Mouse (Mus musculus) CH12.LX (cell line): ENCODE measurements around the gene Vps45. TPM values are rescaled to one million over a fixed set of nuclear protein-coding genes. Genes with fewer than 3 reads are reported as not detected.
A peak's percentile ranks its signal among the peaks of the same experiment; 100 is the strongest.

Source experiments
- DNase-seq: peaks from one replicate; pipeline ENCODE4 v3.0.0-alpha.2; 2013; ENCODE audit errors: extremely low read depth
- H3K27ac ChIP-seq: 2 replicates; pipeline ENCODE4 v1.5.1; 2012; ENCODE audit warnings: low read depth, mild to moderate bottlenecking, control low read depth, moderate library complexity; ENCODE audit not compliant: insufficient read depth
- H3K27me3 ChIP-seq: replicated peaks from 2 replicates; pipeline ENCODE3; 2012; ENCODE audit warnings: inconsistent platforms
- H3K36me3 ChIP-seq, 2 experiments: replicated peaks in 1 of 2; 2 replicates each; pipeline versions ENCODE3 to v1.6.1; 2012; ENCODE audit warnings: inconsistent platforms in 1 of 2, low read length in 1 of 2, mild to moderate bottlenecking in 1 of 2, mixed read lengths in 1 of 2, moderate library complexity in 1 of 2; ENCODE audit not compliant: control insufficient read depth in 1 of 2, insufficient read depth in 1 of 2
- H3K4me1 ChIP-seq, 2 experiments: 2 replicates each; pipeline ENCODE4 v1.6.1; 2012; ENCODE audit warnings: inconsistent platforms in 1 of 2, moderate library complexity in 1 of 2; ENCODE audit not compliant: insufficient read depth in 2 of 2, control insufficient read depth in 1 of 2
- H3K4me2 ChIP-seq: 2 replicates; pipeline ENCODE4 v1.6.1; 2012; ENCODE audit warnings: low read depth, mild to moderate bottlenecking, control low read depth; ENCODE audit not compliant: poor library complexity, insufficient read depth, severe bottlenecking
- H3K4me3 ChIP-seq, 3 experiments: fragments of 150-350 bp in 1 of 3; sonication (generic) in 1 of 3; replicated peaks in 1 of 3; 2 replicates each; pipeline versions ENCODE3 to v1.5.1; 2011 to 2012; ENCODE audit warnings: low read depth in 2 of 3, low read length in 2 of 3, mild to moderate bottlenecking in 2 of 3, moderate library complexity in 2 of 3, control low read depth in 1 of 3, improper control_type of control experiment in 1 of 3, inconsistent platforms in 1 of 3, mixed read lengths in 1 of 3; ENCODE audit not compliant: poor library complexity in 1 of 3
- H3K79me2 ChIP-seq: replicated peaks from 2 replicates; pipeline ENCODE4 v1.6.1; 2012; ENCODE audit warnings: mild to moderate bottlenecking, moderate library complexity; ENCODE audit not compliant: control insufficient read depth, poor library complexity, insufficient read depth, severe bottlenecking; ENCODE audit errors: extremely low read depth
- H3K9ac ChIP-seq: 2 replicates; pipeline ENCODE4 v1.6.1; 2012; ENCODE audit warnings: low read depth, mild to moderate bottlenecking, control low read depth, moderate library complexity; ENCODE audit not compliant: insufficient read depth
- H3K9me3 ChIP-seq: replicated peaks from 2 replicates; pipeline ENCODE3; 2012; ENCODE audit warnings: low read length, inconsistent platforms, mixed read lengths
- BHLHE40 ChIP-seq: IDR thresholded peaks from 2 replicates; pipeline ENCODE4 v1.6.1; 2011; ENCODE audit warnings: mild to moderate bottlenecking, low read depth, low read length, improper control_type of control experiment
- CHD1 ChIP-seq: IDR thresholded peaks from 2 replicates; pipeline ENCODE4 v1.6.1; 2012; ENCODE audit warnings: low read depth, low read length, improper control_type of control experiment, inconsistent platforms
- CHD2 ChIP-seq: IDR thresholded peaks from 2 replicates; pipeline ENCODE4 v1.6.1; 2011; ENCODE audit warnings: low read length, improper control_type of control experiment
- CTCF ChIP-seq, 2 experiments: IDR thresholded peaks in 1 of 2; conservative IDR thresholded peaks in 1 of 2; 2 replicates each; pipeline ENCODE4 v1.5.1; 2011 to 2012; ENCODE audit warnings: low read depth in 2 of 2, low read length in 2 of 2, improper control_type of control experiment in 1 of 2, inconsistent platforms in 1 of 2, mild to moderate bottlenecking in 1 of 2, moderate library complexity in 1 of 2
- E2F4 ChIP-seq: IDR thresholded peaks from 2 replicates; pipeline ENCODE4 v1.6.1; 2011; ENCODE audit warnings: low read depth, low read length, improper control_type of control experiment; ENCODE audit not compliant: insufficient replicate concordance
- ELF1 ChIP-seq: IDR thresholded peaks from 2 replicates; pipeline ENCODE4 v1.6.1; 2014; ENCODE audit warnings: low read depth, mild to moderate bottlenecking, inconsistent platforms, low read length, improper control_type of control experiment
- EP300 ChIP-seq: IDR thresholded peaks from 2 replicates; pipeline ENCODE4 v1.6.1; 2011; ENCODE audit warnings: low read length, improper control_type of control experiment
- ETS1 ChIP-seq: conservative IDR thresholded peaks from 2 replicates; pipeline ENCODE4 v1.6.1; 2012; ENCODE audit warnings: low read depth, mild to moderate bottlenecking, inconsistent platforms, low read length, improper control_type of control experiment, moderate library complexity
- GABPA ChIP-seq: IDR thresholded peaks from 2 replicates; pipeline ENCODE4 v1.6.1; 2012; ENCODE audit warnings: low read depth, low read length, improper control_type of control experiment, inconsistent platforms; ENCODE audit not compliant: insufficient replicate concordance
- HCFC1 ChIP-seq: IDR thresholded peaks from 2 replicates; pipeline ENCODE4 v1.6.1; 2012; ENCODE audit warnings: low read depth, mild to moderate bottlenecking, inconsistent platforms, low read length, improper control_type of control experiment
- IRF4 ChIP-seq: IDR thresholded peaks from 2 replicates; pipeline ENCODE4 v1.6.1; 2014; ENCODE audit warnings: low read depth, mild to moderate bottlenecking, inconsistent platforms, low read length, improper control_type of control experiment
- JUN ChIP-seq: IDR thresholded peaks from 2 replicates; pipeline ENCODE4 v1.6.1; 2011; ENCODE audit warnings: low read depth, mild to moderate bottlenecking, low read length, improper control_type of control experiment, moderate library complexity; ENCODE audit not compliant: insufficient read depth
- JUND ChIP-seq: conservative IDR thresholded peaks from 2 replicates; pipeline ENCODE4 v1.6.1; 2011; ENCODE audit warnings: low read depth, low read length, improper control_type of control experiment
- KAT2A ChIP-seq: IDR thresholded peaks from 2 replicates; pipeline ENCODE4 v1.6.1; 2012; ENCODE audit warnings: low read length, improper control_type of control experiment, inconsistent platforms; ENCODE audit not compliant: insufficient replicate concordance
- MAFK ChIP-seq: IDR thresholded peaks from 2 replicates; pipeline ENCODE4 v1.6.1; 2011; ENCODE audit warnings: low read length, improper control_type of control experiment; ENCODE audit not compliant: insufficient replicate concordance
- MAX ChIP-seq: IDR thresholded peaks from 2 replicates; pipeline ENCODE4 v1.6.1; 2011; ENCODE audit warnings: low read length, improper control_type of control experiment
- MAZ ChIP-seq: IDR thresholded peaks from 2 replicates; pipeline ENCODE4 v1.6.1; 2012; ENCODE audit warnings: low read depth, mild to moderate bottlenecking, inconsistent platforms, low read length, improper control_type of control experiment, moderate library complexity
- MEF2A ChIP-seq: IDR thresholded peaks from 2 replicates; pipeline ENCODE4 v1.6.1; 2014; ENCODE audit warnings: low read depth, mild to moderate bottlenecking, inconsistent platforms, low read length, improper control_type of control experiment, borderline replicate concordance
- MXI1 ChIP-seq: IDR thresholded peaks from 2 replicates; pipeline ENCODE4 v1.6.1; 2011; ENCODE audit warnings: mild to moderate bottlenecking, low read depth, low read length, improper control_type of control experiment
- MYC ChIP-seq: IDR thresholded peaks from 2 replicates; pipeline ENCODE4 v1.6.1; 2011; ENCODE audit warnings: low read depth, mild to moderate bottlenecking, improper control_type of control experiment, low read length
- NELFE ChIP-seq: IDR thresholded peaks from 2 replicates; pipeline ENCODE4 v1.6.1; 2011; ENCODE audit warnings: low read depth, low read length, improper control_type of control experiment
- NRF1 ChIP-seq: IDR thresholded peaks from 2 replicates; pipeline ENCODE4 v1.6.1; 2014; ENCODE audit warnings: low read depth, mild to moderate bottlenecking, inconsistent platforms, low read length, improper control_type of control experiment, moderate library complexity
- PAX5 ChIP-seq: IDR thresholded peaks from 2 replicates; pipeline ENCODE4 v1.6.1; 2012; ENCODE audit warnings: low read length, inconsistent platforms, mixed read lengths
- POLR2A ChIP-seq: IDR thresholded peaks from 2 replicates; pipeline ENCODE4 v1.6.1; 2011; ENCODE audit warnings: low read depth, mild to moderate bottlenecking, improper control_type of control experiment, low read length
- POLR2AphosphoS2 ChIP-seq: IDR thresholded peaks from 2 replicates; pipeline ENCODE4 v1.6.1; 2011; ENCODE audit warnings: low read depth, low read length, improper control_type of control experiment
- RAD21 ChIP-seq: IDR thresholded peaks from 2 replicates; pipeline ENCODE4 v1.6.1; 2011; ENCODE audit warnings: low read depth, mild to moderate bottlenecking, low read length, improper control_type of control experiment, moderate library complexity
- RCOR1 ChIP-seq: conservative IDR thresholded peaks from 2 replicates; pipeline ENCODE4 v1.6.1; 2012; ENCODE audit warnings: low read depth, mild to moderate bottlenecking, inconsistent platforms, low read length, improper control_type of control experiment
- SIN3A ChIP-seq: IDR thresholded peaks from 2 replicates; pipeline ENCODE4 v1.6.1; 2012; ENCODE audit warnings: low read length, improper control_type of control experiment, inconsistent platforms
- SMC3 ChIP-seq: IDR thresholded peaks from 2 replicates; pipeline ENCODE4 v1.6.1; 2011; ENCODE audit warnings: low read depth, low read length, improper control_type of control experiment
- TBP ChIP-seq: conservative IDR thresholded peaks from 2 replicates; pipeline ENCODE4 v1.6.1; 2011; ENCODE audit warnings: low read depth, low read length, improper control_type of control experiment
- TCF12 ChIP-seq: IDR thresholded peaks from 2 replicates; pipeline ENCODE4 v1.6.1; 2014; ENCODE audit warnings: low read depth, mild to moderate bottlenecking, inconsistent platforms, low read length, improper control_type of control experiment
- UBTF ChIP-seq: IDR thresholded peaks from 2 replicates; pipeline ENCODE4 v1.6.1; 2012; ENCODE audit warnings: low read depth, mild to moderate bottlenecking, inconsistent platforms, low read length, improper control_type of control experiment, moderate library complexity
- USF1 ChIP-seq: IDR thresholded peaks from 2 replicates; pipeline ENCODE4 v1.6.1; 2014; ENCODE audit warnings: low read depth, mild to moderate bottlenecking, inconsistent platforms, low read length, improper control_type of control experiment
- USF2 ChIP-seq: conservative IDR thresholded peaks from 2 replicates; pipeline ENCODE4 v1.6.1; 2011; ENCODE audit warnings: low read depth, low read length, improper control_type of control experiment
- ZC3H11A ChIP-seq: IDR thresholded peaks from 2 replicates; pipeline ENCODE4 v1.6.1; 2012; ENCODE audit warnings: low read depth, mild to moderate bottlenecking, inconsistent platforms, low read length, improper control_type of control experiment
- ZKSCAN1 ChIP-seq: IDR thresholded peaks from 2 replicates; pipeline ENCODE4 v1.6.1; 2012; ENCODE audit warnings: low read depth, inconsistent platforms, low read length, improper control_type of control experiment, borderline replicate concordance
- ZMIZ1 ChIP-seq: IDR thresholded peaks from 2 replicates; pipeline ENCODE4 v1.6.1; 2012; ENCODE audit warnings: low read depth, mild to moderate bottlenecking, inconsistent platforms, low read length, improper control_type of control experiment
- ZNF384 ChIP-seq: IDR thresholded peaks from 2 replicates; pipeline ENCODE4 v1.6.1; 2012; ENCODE audit warnings: low read depth, low read length, improper control_type of control experiment, inconsistent platforms
- dilution Hi-C: fragments of 300-500 bp; cut with MboI; formaldehyde crosslinking; loops from 2 replicates; pipeline ENCODE4 v1.14.3; 2020; ENCODE audit warnings: low sequenced_read_pairs; ENCODE audit not compliant: extremely low pct_unique_long_range_greater_than_20kb, extremely low pct_ligation_motif_present
- in situ Hi-C: fragments of 300-500 bp; cut with MboI; formaldehyde crosslinking; loops from 3 replicates; pipeline ENCODE4 v1.14.3; 2019; ENCODE audit warnings: low sequenced_read_pairs, low pct_ligation_motif_present, low pct_unique_long_range_greater_than_20kb, mixed read lengths
- polyA plus RNA-seq: library from polyadenylated mRNA; unstranded; fragments of >175 nt; gene quantifications from 2 replicates; pipeline ENCODE4 v1.2.1, GENCODE M21; 2012; ENCODE audit warnings: low read depth; ENCODE audit not compliant: insufficient read length
- total RNA-seq, 2 experiments: library from RNA; depleted of rRNA; stranded (reverse); fragments of 300-350 nt in 1 of 2; fragments of >200 nt in 1 of 2; gene quantifications; 2 replicates each; pipeline ENCODE4 v1.2.3; 2012 to 2014

The Vps45 gene
- total and polyA plus RNA-seq, 3 experiments: 16.2 to 20.8 (median 16.8) TPM

GRCm38 (mm10) chr3:95987386-95988110 is 70.7 kb downstream of the Vps45 start:
- Histone ChIP-seq H3K4me3 (no peak overlapping the region), H3K4me1 (peaks cover 40 to 72% of the 10 kb centered on the region in 2 experiments), H3K36me3 (peaks cover 20 to 31% of the 10 kb centered on the region in 2 experiments), H3K9ac (peak overlapping the region; percentile 57), H3K79me2 (no peaks in the 10 kb centered on the region), H3K27ac (peak overlapping the region; percentile 91), H3K4me2 (peak overlapping the region; percentile 80), H3K27me3 (no peaks in the 10 kb centered on the region), H3K9me3 (peaks cover 8% of the 10 kb centered on the region)
- no peak for TF ChIP-seq ZNF384
- TF ChIP-seq BHLHE40: peak; percentile 48; the same call in 1 of the 2 replicates
- TF ChIP-seq ZMIZ1: peak; percentile 66
- TF ChIP-seq JUND: no peak
- no peak for TF ChIP-seq MAFK
- TF ChIP-seq KAT2A: 0 out of 2 replicates have a peak, but pooled peaks have one; percentile 6
- TF ChIP-seq POLR2A: peak; percentile 46
- TF ChIP-seq CHD1: peak; percentile 91
- 0 out of 2 replicates have a peak, but pooled peaks have one; percentile 8 for TF ChIP-seq MAX
- peak; percentile 85 for TF ChIP-seq EP300
- peak; percentile 57 for TF ChIP-seq SIN3A
- TF ChIP-seq ZC3H11A: no peak
- TF ChIP-seq CHD2: peak; percentile 48; the same call in 1 of the 2 replicates
- 0 out of 2 replicates have a peak, but pooled peaks have one; percentile 30 for TF ChIP-seq ETS1
- TF ChIP-seq RCOR1: no peak
- no peak for TF ChIP-seq HCFC1
- no peak for TF ChIP-seq MXI1
- TF ChIP-seq NELFE: peak; percentile 42; the same call in 1 of the 2 replicates
- no peak for TF ChIP-seq USF1
- TF ChIP-seq IRF4: peak; percentile 78
- no peak for TF ChIP-seq NRF1
- TF ChIP-seq CTCF (conservative IDR thresholded peaks at IDR 0.05 in 1 of 2, IDR thresholded peaks at IDR 0.05 in 1 of 2; ENCODE audit: low read depth in 2 of 2, low read length in 2 of 2): no peak
- TF ChIP-seq TCF12: peak; percentile 56
- TF ChIP-seq TBP: no peak
- no peak for TF ChIP-seq USF2
- TF ChIP-seq POLR2AphosphoS2: 0 out of 2 replicates have a peak, but pooled peaks have one; percentile 54
- no peak for TF ChIP-seq GABPA
- TF ChIP-seq JUN: peak; percentile 27; the same call in 1 of the 2 replicates
- no peak; the same call in 1 of the 2 replicates for TF ChIP-seq RAD21
- 0 out of 2 replicates have a peak, but pooled peaks have one; percentile 42 for TF ChIP-seq MAZ
- peak; percentile 33; the same call in 1 of the 2 replicates for TF ChIP-seq MEF2A
- no peak for TF ChIP-seq MYC
- no peak for TF ChIP-seq ZKSCAN1
- no peak for TF ChIP-seq E2F4
- TF ChIP-seq SMC3: no peak; the same call in 1 of the 2 replicates
- peak; percentile 39; the same call in 1 of the 2 replicates for TF ChIP-seq UBTF
- TF ChIP-seq ELF1: peak; percentile 38; the same call in 1 of the 2 replicates
- no peak for TF ChIP-seq PAX5
- peak; percentile 84 for DNase-seq
- in situ Hi-C loops: no loop called here
- dilution Hi-C loops: no loop called here
